Mouse (Mus musculus) c-Kit-positive CD71-positive TER-119-negative erythroid progenitor cells, embryonic 14.5 days (primary cell): ENCODE data around the gene Nphs1.
"Not testable (repeated sequence)": the region's sequence is repeated elsewhere in the genome, so short reads cannot be mapped to it uniquely, and the experiment has no call there.

Source experiments
- DNase-seq: peaks from one replicate; pipeline ENCODE4 v3.0.0-alpha.2; 2013; ENCODE audit warnings: low read depth

The Nphs1 gene

DNA sequence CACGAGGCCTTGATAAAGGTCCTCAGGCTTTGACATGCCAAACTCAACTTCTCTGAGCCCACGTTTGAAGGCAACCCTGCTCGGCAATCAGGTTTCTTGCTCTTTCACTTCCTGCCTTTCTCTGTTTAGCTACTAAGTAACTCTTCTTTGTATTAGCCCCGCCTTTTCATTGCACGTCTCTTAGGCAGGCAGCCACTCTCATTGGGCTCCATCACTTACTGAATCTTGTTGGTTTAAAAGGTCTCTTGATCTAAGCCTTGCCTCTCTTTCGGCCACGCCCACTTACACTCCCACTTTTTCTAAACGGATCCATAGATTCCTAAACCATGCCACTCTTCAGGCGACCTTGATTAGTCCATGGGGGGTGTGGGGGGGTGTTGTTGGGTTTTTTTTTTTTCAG, 14.4 kb upstream of the Nphs1 start:
- DNase-seq = no peak

DNA sequence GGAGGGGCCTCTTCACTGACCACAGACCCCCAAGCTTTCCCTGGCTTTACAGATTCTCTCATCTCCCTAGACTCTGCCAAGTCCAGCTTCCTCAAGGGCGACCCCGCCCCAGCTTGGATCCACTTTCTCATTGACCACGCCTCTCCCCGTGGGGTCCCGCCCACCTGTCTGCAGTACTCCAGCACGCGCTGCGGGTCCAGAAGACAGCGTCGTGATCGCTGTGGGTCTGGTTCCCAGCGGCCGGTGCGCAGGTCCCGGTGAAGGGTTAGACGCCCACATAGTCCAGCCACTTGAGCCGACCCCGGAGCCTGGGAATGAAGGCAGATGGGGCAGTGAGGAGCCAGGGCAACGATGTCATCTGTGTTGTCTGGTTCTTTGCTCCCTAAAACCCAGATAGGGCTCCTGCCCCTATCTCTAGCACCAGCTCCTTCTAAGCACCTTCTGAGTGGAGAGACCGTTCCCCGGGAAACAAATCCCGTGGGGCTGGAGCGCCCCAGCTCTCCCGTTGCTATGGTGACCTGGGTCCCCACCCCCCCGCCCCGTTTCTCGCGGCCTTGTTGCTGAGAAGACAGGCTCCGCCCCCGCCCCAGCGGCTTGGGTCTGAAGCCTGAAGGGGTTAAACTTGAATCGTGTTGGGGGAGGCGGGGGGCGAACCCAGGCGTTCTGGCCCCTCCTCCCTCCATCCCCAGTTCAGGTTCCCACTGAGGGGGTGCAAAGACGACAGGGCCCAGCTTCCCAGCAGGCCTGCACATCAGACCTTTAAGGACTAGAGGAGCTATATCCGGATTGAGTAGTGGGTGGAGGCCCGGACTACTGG, 13.8 kb upstream of the Nphs1 start:
- no peak for DNase-seq

DNA sequence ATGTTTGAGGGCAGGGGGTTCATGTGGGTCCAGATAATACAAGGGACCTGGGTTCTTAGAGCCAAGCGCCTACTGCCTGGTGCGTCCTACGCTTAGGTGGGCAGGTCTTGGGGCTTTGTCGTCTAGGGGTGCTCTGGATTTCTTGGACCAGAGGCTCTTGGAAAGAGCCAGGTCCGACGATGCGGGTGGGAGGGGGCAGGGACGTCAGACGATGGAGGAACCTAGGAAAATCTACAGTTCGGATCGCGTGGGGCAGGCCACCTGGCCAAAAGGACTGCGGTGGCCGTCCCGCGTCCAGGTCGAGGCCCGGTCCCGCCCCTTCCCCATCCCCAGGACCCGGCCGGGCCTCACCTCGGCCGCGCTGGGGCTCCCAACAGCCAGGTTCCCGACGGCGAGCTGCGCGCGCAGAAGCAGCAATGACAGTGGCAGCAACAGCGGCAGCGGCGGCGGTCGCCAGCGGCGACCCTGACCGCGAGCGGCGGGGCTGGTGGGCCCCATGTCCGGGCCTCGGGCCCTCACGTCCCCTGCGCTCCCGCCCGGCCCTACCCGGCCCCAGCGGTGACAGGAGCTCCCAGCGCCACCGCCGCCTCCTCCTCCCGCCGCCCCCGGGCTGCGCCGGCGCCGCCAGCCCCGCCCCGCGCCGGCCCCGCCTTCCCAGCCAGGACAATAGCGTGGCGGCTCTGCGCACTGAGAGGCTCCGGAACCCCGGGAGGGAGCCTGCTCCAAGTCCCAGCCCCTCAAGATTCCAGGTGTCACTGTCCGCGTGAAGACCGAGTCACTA, 13.0 kb upstream of the Nphs1 start, which contains the start of gene Aplp1:
Gene Aplp1 (minus strand): TSS at position 565 of the 781 bp plus-strand sequence.
- no peak for DNase-seq

DNA sequence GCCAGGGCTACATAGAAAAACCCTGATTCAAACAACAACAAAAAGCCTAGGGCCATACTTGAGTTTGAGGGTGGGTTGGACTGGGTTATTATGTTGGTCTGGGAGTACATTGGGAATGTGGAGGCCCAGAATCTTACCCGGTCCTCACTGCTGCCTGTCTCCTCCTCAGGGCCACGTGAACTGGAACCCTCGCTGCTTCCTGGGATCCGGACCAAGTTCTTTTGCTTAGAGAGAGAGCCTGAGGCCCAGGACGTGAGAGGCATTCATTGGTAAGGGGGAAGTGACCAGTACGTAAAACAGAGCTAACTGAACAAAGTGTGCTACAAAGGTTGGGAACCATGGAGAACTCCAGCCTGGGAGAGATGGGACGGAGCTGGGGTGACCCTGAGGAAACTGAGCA, 7.9 kb upstream of the Nphs1 start:
- DNase-seq = no peak

DNA sequence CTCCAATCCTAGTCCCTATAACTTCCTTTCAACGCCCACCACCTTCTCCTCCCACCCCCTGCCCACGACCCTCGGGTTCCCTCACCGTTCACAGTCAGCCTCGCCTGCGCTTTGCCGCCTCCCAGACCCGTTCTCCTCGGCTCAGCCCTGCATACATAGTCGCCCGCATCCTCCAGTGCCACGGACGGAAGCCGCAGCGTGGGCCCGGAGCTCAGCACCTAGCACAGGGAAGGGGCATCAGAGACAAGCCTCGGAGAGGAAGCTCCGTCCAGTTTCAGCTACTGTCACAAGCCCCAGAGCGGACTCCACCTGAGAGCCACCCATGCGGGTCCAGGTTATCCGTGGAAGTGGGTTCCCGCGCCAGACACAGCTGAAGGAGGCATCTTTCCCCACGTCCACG, 4.8 kb upstream of the Nphs1 start:
- DNase-seq = no peak

DNA sequence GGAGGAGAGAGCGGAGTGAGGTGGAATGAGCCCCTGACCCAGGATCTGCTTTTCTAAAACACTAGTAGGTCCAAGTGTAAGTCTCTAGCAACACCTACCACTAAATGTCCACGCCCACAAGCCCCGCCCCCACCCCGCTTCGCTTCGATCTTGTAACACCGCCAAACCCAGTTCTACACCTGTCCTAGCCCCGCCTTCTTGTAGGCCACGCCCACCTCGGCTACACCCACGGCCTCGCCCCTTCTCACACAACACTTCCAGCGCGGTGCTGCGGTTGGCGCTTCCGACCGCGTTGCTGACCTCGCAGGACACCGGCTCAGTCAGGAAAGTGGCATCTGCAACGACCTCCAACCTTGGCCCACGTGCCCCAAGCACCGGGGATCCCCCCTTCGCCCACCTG, 4.3 kb upstream of the Nphs1 start:
- peak; percentile 23 for DNase-seq

DNA sequence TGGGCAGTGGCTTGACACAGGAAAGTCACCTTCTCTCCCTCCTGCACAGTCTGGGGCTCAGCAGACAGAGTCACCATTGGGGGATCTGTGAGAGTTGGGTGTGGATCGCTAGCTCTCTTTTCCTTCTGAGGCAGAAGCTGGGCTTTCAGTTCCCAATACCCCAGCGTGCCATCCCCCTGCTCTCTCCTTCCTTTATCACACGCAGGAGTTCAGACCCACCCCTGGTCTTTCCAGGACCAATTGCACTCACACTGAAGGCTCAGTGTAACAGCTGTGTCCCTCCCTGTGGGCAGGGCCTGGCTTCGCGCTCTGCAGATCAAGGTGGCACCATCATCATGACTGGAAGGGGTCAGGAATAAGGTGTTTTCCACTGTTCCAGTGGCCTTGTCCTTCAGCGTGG, 3.9 kb upstream of the Nphs1 start:
- no peak for DNase-seq

DNA sequence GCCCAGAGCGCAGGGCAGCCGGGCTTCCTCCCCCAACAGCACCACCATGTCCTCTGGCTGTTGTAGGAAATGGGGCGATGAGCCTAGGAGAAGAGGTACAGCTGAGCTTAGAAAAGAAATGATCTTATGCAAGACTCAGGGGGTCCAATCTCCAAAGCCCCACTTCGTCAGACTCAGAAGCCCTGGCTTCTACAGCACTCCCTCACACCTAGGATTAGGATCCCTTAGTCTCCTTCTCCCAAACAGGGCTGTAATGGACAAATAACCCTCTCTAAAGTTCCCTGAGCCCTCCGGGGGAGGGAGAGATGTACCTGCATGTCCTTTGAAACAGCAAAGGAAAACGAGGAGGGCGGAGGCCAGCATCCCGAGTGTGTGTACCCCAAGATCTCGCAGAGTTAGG, 1.6 kb upstream of the Nphs1 start:
- DNase-seq = no peak

DNA sequence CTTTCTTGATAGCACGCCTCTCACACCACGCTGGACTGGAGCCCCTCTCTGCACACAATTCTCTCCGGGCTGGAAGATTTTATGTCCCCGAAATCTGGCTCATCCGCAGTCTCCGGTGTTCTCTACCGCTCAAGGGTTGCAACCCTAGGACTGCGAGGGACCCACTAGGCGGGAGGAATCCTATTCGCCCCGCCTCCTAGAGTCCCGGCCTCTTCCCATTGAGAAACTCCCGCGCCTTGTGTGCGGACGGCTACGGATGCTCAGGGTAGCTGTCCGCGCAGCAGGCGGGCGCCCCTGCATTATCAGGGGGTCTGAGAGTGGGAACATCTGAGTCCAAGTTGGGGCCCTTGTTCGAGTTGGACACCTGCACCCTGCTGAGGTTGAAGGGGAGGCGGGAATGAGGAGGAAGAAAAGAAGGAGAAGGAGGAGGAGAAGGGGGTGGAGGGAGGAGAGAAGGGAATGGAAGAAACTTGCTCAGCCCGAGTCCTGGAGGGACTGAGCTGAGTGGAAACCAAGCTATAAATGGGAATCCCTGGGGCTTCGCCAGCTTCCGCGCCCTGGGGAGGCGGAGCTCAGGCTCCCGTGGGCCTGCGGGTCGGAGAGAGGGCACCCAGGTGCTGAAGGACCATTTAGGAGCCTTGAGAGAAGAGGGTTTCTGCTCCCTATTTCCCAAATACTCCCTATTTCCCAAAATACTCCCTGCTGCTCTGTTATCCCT, 1.0 kb upstream of the Nphs1 start:
- no peak for DNase-seq

DNA sequence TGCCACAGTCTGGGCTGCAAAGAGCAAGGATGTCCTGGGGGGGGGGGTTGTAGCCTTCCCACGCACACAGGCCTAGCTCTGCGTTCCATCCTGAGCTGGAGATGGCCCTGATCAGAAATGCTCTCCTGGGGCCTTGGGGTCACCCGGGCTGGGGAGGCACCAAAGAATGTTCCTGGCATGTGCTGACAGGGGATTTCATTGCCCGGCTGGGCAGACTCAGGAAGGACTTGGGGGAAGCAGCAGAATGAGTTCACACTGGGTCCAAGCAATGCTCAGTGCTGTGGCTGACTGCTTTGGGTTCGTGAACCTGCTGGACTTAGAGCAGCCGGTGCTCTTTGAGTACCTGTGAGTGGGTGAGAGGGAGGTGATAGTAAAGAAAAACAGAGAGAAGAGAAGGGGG, 1.4 kb downstream of the Nphs1 start:
- DNase-seq = no peak

DNA sequence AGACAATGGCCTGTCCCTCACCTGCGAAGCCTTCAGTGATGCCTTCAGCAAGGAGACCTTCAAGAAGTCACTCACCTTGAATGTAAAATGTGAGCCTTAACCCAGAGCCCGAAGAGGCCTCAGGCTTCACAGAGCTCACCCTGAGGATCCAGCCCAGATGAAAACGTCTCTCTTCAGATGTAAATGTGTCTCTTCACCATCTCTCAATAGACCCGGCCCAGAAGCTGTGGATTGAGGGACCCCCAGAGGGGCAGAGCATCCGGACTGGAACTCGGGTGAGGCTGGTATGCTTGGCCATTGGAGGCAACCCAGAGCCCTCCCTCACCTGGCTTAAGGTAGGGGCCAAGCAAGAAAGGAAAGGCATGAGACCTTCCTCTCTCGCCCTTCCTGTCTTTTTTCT, 5.5 kb downstream of the Nphs1 start:
- no peak for DNase-seq

DNA sequence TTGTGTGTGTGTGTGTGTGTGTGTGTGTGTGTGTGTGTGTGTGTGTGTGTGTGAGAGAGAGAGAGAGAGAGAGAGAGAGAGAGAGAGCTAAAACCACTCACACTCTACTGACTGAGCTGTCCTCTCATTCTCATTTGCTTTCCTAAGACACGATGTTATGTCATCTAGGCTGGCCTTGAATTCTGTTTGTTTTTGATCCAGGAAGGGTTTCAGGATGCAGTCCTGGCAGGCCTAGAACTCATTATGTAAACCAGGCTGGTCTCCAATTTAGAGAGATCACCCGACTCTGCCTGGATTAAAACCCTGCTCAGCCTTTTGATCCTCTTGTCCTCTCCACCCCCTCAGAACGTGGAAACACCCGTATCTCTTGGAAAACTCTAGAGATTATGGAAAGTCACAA, 5.9 kb downstream of the Nphs1 start:
- DNase-seq = no peak

DNA sequence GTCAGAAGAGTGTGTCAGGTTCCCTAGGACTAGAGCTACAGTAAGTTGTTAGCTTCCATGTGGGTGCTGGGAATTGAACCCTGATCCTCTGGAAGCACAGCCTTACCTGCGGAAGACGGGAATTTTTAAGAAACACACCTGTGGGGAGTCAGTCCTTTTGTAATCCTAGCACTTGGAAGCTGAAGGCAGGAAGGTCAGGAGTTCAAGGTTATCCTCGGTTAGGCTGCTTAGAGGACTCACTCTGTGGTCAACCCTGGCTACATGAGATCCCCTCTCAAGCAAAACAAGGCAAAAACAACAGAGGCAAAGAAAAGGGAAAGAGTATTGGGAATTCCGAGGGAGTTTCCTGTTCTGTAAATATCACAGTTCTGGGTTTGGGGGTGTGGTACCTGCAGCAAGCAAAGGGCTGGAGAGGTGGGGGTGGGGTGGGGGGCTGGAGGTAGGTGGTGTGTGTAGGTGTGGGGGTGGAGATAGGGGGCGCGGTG, 6.7 kb downstream of the Nphs1 start:
- DNase-seq = no peak

DNA sequence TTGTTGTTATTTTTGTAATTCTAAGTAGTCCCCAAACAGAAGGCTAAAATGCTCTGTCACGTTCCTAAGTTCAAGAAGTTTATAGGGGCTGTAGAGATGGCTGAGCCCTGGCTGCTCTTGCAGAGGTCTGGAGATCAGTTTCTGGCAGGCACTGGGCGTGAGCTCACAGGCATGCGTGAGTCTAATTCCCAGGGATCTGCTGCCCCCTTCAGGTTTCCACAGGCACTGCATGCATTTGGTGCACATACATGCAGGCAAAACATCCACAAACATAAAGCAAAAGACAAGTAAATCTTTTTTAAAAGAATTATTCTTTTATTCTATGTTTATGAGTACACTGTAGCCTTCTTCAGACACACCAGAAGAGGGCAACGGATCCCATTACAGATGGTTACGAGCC, 14.3 kb downstream of the Nphs1 start:
- peak; percentile 42 for DNase-seq

DNA sequence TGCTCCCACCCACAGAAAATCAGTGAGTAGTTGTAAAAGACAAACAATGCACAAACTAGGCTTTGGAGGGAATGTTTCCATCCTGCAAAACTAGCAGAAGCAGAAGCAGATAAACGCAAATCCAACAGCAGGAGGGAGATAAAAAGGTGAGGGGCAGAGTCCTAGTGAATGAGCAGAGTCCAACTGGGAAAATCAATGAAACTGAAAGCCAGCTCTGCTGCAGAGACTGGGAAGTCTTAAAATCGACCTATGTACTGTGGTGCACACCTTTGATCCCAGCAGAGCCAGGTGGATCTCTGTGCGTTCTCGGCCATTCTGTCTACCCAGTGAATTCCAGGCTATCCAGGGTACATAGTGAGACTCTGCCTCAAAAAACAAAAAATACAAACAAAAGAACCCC, 16.9 kb downstream of the Nphs1 start:
- DNase-seq = no peak

DNA sequence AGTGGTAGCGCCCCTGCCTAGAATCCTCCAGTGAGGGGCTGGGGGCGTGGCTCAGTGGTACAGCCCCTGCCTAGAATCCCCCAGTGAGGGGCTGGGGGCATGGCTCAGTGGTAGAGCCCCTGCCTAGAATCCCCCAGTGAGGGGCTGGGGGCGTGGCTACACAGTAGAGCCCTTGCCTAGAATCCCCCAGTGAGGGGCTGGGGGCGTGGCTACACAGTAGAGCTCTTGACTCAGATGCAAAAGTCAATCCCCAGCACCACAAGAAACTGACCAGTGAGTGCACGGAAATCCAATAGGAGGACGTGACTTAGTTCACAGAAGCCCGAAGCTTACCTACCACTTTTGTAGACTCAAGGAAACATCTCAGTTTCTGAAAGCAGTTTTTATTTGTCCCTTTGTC, 18.0 kb downstream of the Nphs1 start:
- DNase-seq = not testable (repeated sequence)

DNA sequence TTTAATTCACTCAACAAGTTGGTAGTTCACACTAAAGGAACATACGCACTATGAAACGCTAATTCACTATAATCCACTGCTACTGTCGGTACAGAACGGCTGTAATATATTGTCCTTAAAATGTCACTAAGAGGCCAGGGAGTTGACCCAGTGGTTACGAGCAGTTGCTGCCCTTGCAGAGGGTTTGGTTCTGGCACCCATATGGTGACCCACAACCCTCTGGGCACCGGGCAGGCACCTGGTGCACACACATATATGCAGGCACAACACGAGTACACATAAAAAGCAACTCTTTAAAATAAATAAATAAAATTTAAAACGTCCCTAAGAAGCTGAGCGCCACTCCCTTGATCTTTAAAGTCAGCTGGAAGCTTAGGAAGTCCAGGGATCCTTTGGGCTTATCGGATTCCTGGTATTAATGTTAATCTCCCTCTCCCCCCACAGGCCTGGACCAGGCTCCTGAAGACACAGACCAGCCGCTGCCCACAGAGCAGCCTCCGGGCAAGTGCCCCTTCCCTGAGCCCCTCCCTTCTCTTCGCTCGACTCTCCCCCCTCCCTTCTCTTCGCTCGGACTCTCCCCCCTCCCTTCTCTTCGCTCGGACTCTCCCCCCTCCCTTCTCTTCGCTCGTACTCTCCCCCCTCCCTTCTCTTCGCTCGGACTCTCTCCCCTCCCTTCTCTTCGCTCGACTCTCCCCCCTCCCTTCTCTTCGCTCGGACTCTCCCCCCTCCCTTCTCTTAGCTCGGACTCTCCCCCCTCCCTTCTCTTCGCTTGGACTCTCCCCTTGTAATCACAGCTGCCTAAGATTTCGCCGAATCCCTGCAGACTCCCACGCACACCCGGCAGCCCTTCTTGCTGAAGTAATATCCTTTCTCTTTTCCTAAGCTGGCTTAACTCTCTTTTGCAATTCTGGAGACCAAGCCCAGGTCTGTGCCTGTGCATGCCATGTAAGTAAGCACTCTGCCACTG, 19.6 kb downstream of the Nphs1 start:
- no peak for DNase-seq

DNA sequence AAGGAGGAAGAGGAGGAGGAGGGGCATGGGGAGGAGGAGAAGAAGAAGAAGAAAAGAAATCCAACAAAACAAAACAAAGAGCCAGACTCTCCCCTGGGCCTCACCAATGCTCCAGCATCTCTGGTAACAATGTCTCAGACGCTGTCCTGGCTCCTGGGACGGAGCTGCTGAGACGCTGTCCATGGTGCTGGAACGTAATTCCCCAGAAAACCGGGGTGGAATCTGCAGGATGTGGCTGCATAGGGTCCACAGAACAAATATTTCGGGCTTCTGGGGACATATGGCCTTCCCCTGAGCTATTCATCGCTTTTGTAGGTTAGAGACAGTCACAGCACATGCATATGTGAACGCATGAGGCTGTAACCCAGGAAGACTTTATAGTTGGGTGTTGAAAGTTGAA, 26.1 kb downstream of the Nphs1 start:
- peak; percentile 8 for DNase-seq

DNA sequence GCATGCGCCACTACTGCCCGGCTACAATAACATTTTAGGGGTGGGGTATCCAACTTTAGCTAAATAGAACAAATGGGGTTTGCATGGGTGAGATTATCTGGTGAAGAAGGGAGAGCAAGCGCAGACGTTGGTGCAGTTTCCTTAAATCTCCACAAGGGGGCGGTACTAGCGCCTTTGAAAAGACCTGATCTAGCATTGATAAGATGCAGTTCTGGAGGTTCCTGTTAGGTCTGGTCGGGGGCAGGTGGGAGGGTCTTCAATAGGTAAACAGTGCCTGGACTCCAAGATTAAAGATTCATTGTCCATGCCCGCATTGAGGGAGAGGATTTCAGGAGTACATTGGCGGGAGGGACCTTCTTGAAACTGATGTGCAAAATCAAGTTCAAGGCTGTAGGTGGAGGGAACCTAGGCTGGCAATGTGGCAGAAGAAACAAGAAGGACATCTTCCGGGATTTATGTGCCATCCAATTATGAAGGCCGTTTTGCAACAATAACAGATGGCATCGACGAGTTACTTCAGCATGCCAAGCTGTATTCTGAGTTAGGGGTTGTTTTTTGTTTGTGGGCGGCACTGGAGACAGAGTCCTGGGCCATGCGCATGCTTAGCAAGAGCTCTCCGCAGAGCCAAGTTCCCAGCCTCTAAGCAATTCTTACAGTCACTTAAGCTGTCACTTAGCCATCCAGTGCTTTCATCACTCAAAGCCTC, 32.3 kb downstream of the Nphs1 start:
- DNase-seq = peak; percentile 51

DNA sequence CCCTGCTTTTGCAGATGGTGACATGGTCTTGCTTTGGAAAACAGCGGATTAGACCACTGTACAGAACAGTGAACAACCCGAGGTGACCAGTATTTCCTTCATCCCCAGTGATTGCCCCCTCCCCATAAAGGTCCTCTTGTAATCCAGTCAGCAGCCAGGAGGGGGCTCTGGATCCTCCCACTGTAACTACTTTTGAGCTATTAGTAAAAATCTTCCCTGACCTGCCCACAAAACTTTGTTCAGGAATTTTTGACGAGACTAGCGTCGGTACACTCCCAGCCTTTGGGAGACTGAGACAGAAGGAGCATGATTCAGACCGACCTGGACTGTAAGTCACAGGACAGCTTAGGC, 32.8 kb downstream of the Nphs1 start:
- no peak for DNase-seq

DNA sequence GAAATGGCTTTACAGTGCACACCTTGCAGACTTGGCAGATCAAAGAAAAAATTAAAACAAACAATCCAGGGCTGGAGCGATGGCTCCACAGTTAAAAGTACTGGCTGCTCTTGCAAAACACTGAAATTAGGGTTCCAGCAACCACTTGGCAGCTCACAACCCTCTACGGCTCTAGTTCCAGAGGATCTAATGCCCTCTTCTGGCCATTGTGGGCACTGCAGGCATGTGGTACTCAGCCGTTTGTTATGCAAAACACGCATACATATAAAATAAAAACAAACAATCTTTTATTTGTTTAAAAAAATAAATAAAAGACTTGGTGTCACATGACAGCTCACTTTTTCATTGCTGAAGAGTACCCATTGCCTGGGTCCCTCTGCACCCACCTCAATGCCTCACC, 34.6 kb downstream of the Nphs1 start:
- DNase-seq = peak; percentile 59
